Mouse (Mus musculus) gastrocnemius, postnatal 14 days (tissue): ENCODE measurements around the gene Ccdc163. TPM values are rescaled to one million over a fixed set of nuclear protein-coding genes. Genes with fewer than 3 reads are reported as not detected.

Source experiments
- total RNA-seq, 2 experiments: library from RNA; stranded (reverse); gene quantifications; 2 replicates each; pipeline ENCODE4 v1.2.3; 2021

Ccdc163 gene
- total RNA-seq, 2 experiments from 2014 or later: 3.9 to 4.0 TPM

Other genes with a start within 250 kb of the Ccdc163 start
- gene Mast2, start 244.3 kb upstream of the Ccdc163 start, total RNA-seq: 10 to 100 TPM; 52.1 to 70.5 TPM
- gene Ipp, start 201.0 kb upstream of the Ccdc163 start, total RNA-seq: 10 to 100 TPM; 12.0 to 14.1 TPM
- gene Tmem69, start 152.6 kb upstream of the Ccdc163 start, total RNA-seq: 10 to 100 TPM; 16.7 to 17.5 TPM
- gene Gpbp1l1, start 150.9 kb upstream of the Ccdc163 start, total RNA-seq: 10 to 100 TPM; 26.3 to 30.8 TPM
- 1 to 10 TPM; 1.5 to 1.8 TPM for gene Ccdc17, start 111.9 kb upstream of the Ccdc163 start, total RNA-seq
- 10 to 100 TPM; 16.2 to 17.4 TPM for gene Nasp, start 80.6 kb upstream of the Ccdc163 start, total RNA-seq
- 100 to 1,000 TPM; 226 to 247 TPM for gene Akr1a1, start 56.8 kb upstream of the Ccdc163 start, total RNA-seq
- gene Prdx1, start 23.0 kb upstream of the Ccdc163 start, total RNA-seq: 100 to 1,000 TPM; 211 to 229 TPM
- gene Mmachc, start 103 bp upstream of the Ccdc163 start, total RNA-seq: 10 to 100 TPM; 25.5 to 28.9 TPM
- gene Tesk2, start 12.4 kb downstream of the Ccdc163 start, total RNA-seq: 1 to 10 TPM; 1.8 to 2.5 TPM
- gene Toe1, start 99.1 kb downstream of the Ccdc163 start, total RNA-seq: 1 to 10 TPM; 5.6 to 5.7 TPM
- gene Mutyh, start 99.2 kb downstream of the Ccdc163 start, total RNA-seq: 1 to 10 TPM in 1 of 2 experiments, under 1 TPM in 1; 1.00 to 1.6 TPM
- 1 to 10 TPM; 2.7 to 2.9 TPM for gene Hpdl, start 113.2 kb downstream of the Ccdc163 start, total RNA-seq
- gene Zswim5, start 168.9 kb downstream of the Ccdc163 start, total RNA-seq: under 1 TPM; 0.11 to 0.23 TPM